Mouse (Mus musculus): ENCODE measurements at regions not wholly inside any gene's neighbourhood (a gene's known extent, or its start where the extent isn't known, plus 50 kb on each side); places are given as distances from the start of the nearest gene placed in this dataset.

GRCm38 (mm10) chr17:83935232-83935631 is 87.5 kb upstream of the Haao start:
- DNase-seq (ENCODE audit: low spot score in 2 of 2) = no peak

- DNase-seq (ENCODE audit: low spot score in 2 of 2) = no peak
Observed at GRCm38 (mm10) chr17:83933743-83934142, 86.0 kb upstream of the Haao start.

GRCm38 (mm10) chr17:83930401-83930800 is 82.6 kb upstream of the Haao start:
- DNase-seq (ENCODE audit: low spot score in 2 of 2) = no peak

- DNase-seq (ENCODE audit: low spot score in 2 of 2) = peak in 1 of 2 experiments; percentile 52
Observed at GRCm38 (mm10) chr17:83927749-83928387, 80.1 kb upstream of the Haao start.

GRCm38 (mm10) chr17:83924259-83924922 is 76.6 kb upstream of the Haao start:
- no peak for DNase-seq (ENCODE audit: low spot score in 2 of 2)

- no peak for DNase-seq (ENCODE audit: low spot score in 2 of 2)
Observed at GRCm38 (mm10) chr17:83920894-83921293, 73.1 kb upstream of the Haao start.

GRCm38 (mm10) chr17:83920225-83920624 is 72.5 kb upstream of the Haao start:
- DNase-seq (ENCODE audit: low spot score in 2 of 2) = no peak

- DNase-seq (ENCODE audit: low spot score in 2 of 2) = no peak
Observed at GRCm38 (mm10) chr17:83918413-83919139, 70.8 kb upstream of the Haao start.

- no peak for DNase-seq (ENCODE audit: low spot score in 2 of 2)
Observed at GRCm38 (mm10) chr17:83917781-83918180, 70.0 kb upstream of the Haao start.

- DNase-seq (ENCODE audit: low spot score in 2 of 2) = peak in 1 of 2 experiments; percentile 36
Observed at GRCm38 (mm10) chr17:83916684-83917166, 69.0 kb upstream of the Haao start.

- no peak for DNase-seq (ENCODE audit: low spot score in 2 of 2)
Observed at GRCm38 (mm10) chr17:83915034-83915433, 67.3 kb upstream of the Haao start.

- no peak for DNase-seq (ENCODE audit: low spot score in 2 of 2)
Observed at GRCm38 (mm10) chr17:83914603-83915002, 66.8 kb upstream of the Haao start.

GRCm38 (mm10) chr17:83913711-83914415 is 66.1 kb upstream of the Haao start:
- no peak for DNase-seq (ENCODE audit: low spot score in 2 of 2)

GRCm38 (mm10) chr17:83912421-83912820 is 64.7 kb upstream of the Haao start:
- no peak for DNase-seq (ENCODE audit: low spot score in 2 of 2)

GRCm38 (mm10) chr17:83908811-83909210 is 61.0 kb upstream of the Haao start:
- no peak for DNase-seq (ENCODE audit: low spot score in 2 of 2)

GRCm38 (mm10) chr17:83907538-83907937 is 59.8 kb upstream of the Haao start:
- DNase-seq (ENCODE audit: low spot score in 2 of 2) = no peak

- DNase-seq (ENCODE audit: low spot score in 2 of 2) = no peak
Observed at GRCm38 (mm10) chr17:83906751-83907537, 59.2 kb upstream of the Haao start.

- DNase-seq (ENCODE audit: low spot score in 2 of 2) = peak; percentile 33 to 59
Observed at GRCm38 (mm10) chr17:83903467-83903866, 55.7 kb upstream of the Haao start.

- DNase-seq (ENCODE audit: low spot score in 2 of 2) = no peak
Observed at GRCm38 (mm10) chr17:83902523-83902922, 54.8 kb upstream of the Haao start.

- DNase-seq (ENCODE audit: low spot score in 2 of 2) = no peak
Observed at GRCm38 (mm10) chr17:83902091-83902490, 54.3 kb upstream of the Haao start.

GRCm38 (mm10) chr17:83899588-83900152 is 51.9 kb upstream of the Haao start:
- no peak for DNase-seq (ENCODE audit: low spot score in 2 of 2)

All from gastrocnemius, adult 8-10 months (tissue).